Mouse (Mus musculus) testis, adult 2 months (tissue): ENCODE measurements at regions not wholly inside any gene's neighbourhood (a gene's known extent, or its start where the extent isn't known, plus 50 kb on each side); places are given as distances from the start of the nearest gene placed in this dataset.

Source experiments
- CTCF ChIP-seq: fragments of 200-500 bp; IDR thresholded peaks from 2 replicates; pipeline ENCODE4 v1.5.1; 2012; ENCODE audit warnings: low read depth, mild to moderate bottlenecking, inconsistent platforms, low read length, moderate library complexity; ENCODE audit not compliant: control insufficient read depth, insufficient read depth, insufficient replicate concordance
- POLR2A ChIP-seq: fragments of 200-500 bp; IDR thresholded peaks from 2 replicates; pipeline ENCODE4 v1.6.1; 2012; ENCODE audit warnings: low read depth, mild to moderate bottlenecking, inconsistent platforms, low read length, moderate library complexity; ENCODE audit not compliant: control insufficient read depth

- TF ChIP-seq CTCF (no peak), POLR2A (no peak)
Observed at GRCm38 (mm10) chr13:19975621-19976020, 114.8 kb upstream of the Elmo1 start.
